Mouse (Mus musculus): ENCODE measurements around the gene Gm20441.

- TF ChIP-seq CTCF (IDR thresholded peaks at IDR 0.05; ENCODE audit: low read depth, low read length) (no peak), POLR2A (IDR thresholded peaks at IDR 0.05; ENCODE audit: extremely low read depth, insufficient read depth, low read length) (no peak)
These were observed 2.9 kb downstream of the Gm20441 start for GRCm38 (mm10) chr10:75777885-75778284.
